In the genomic region with DNA sequence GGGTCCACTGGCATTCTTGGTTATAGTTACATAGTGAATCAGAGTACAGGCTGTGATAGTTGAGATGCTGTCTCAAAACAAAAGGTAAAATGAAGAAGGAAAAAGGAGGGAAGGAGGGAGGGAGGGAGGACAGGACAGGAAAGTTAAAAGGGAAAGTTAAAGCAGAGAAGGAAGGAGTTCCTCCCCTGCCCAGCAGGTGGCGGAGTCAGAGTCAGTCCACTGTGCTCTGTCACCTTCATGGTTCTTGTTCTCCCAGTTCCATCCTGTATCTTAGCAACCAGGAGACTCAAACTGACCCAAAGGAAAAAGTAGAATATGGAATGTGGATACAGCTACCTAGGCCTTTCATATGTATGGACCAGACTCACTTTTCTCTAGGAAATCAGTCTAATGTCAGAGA, we compare ENCODE assay signal across 11 mouse cellular contexts.
DNase-seq lines count a peak whose midpoint lies in the region; TF ChIP-seq lines count a peak whose summit lies in the region.
"Had no signal": no experiment of that assay in that cellular context is flagged by ENCODE, and none has a peak within 500 bp of the region (broad histone marks: within the 10 kb centered on the region; RNA-seq: fewer than 3 reads in every experiment).

No protein-coding gene starts in this region.

- peak; percentile 57; the same call in 1 of the 2 replicates for TF ChIP-seq CTCF in lung, adult 2 months (IDR thresholded peaks at IDR 0.05; ENCODE audit: insufficient read depth, low read length)

- H3K36me3 ChIP-seq in ES-E14 (ENCODE audit: control insufficient read depth, insufficient read depth, low read length, poor library complexity, severe bottlenecking): no peaks in the 10 kb centered on the region

- H3K9ac ChIP-seq in ES-E14 (ENCODE audit: insufficient read depth, low read depth, low read length, poor library complexity, severe bottlenecking): no peak overlapping the region

- intact Hi-C loops in heart, postnatal 10 days (cut with DNase I): no loop called here

- in situ Hi-C loops in ES-E14 (cut with MboI; ENCODE audit: low sequenced_read_pairs in 2 of 2, unreplicated experiment in 2 of 2): no loop called here

- WGBS in lung, adult 2 months: 89% methylated on average over 1 of the region's 1 CpGs

- TF ChIP-seq POLR2A in lung, adult 2 months (IDR thresholded peaks at IDR 0.05; ENCODE audit: borderline replicate concordance, extremely low read depth, low read depth, low read length): no peak

- DNase-seq in heart, postnatal 10 days: peak; percentile 4 to 11
- DNase-seq in heart, adult 9 months (ENCODE audit: low spot score in 2 of 2): no peak
- no peak for DNase-seq in lung, adult 2 months
- no peak for DNase-seq in lung, adult 18-20 months
- DNase-seq in ES-E14 (ENCODE audit: low read depth, low spot score): peak; percentile 54
- DNase-seq in embryo, embryonic 11 days: peak; percentile 14
- DNase-seq in c-Kit-positive CD71-positive TER-119-positive erythroid progenitor cells, embryonic 14.5 days (ENCODE audit: low spot score): no peak
- no peak for DNase-seq in cerebellum, adult 8-10 months
- DNase-seq: left cerebral cortex, postnatal 4 days; thymus, postnatal 36 days had no signal

- H3K27ac ChIP-seq in ES-E14 (ENCODE audit: insufficient read depth, low read depth, low read length, poor library complexity, severe bottlenecking): no peak overlapping the region

- no peak overlapping the region for H3K4me3 ChIP-seq in lung, adult 2 months (replicated peaks; ENCODE audit: extremely low read depth, low read depth, low read length)
- H3K4me3 ChIP-seq in ES-E14 (ENCODE audit: insufficient read depth in 1 of 2, low read depth in 1 of 2, low read length in 2 of 2, poor library complexity in 1 of 2, severe bottlenecking in 1 of 2): no peak overlapping the region
- H3K4me3 ChIP-seq: megakaryocyte, embryonic 14.5 days had no signal

- H3K4me1 ChIP-seq in lung, adult 2 months (ENCODE audit: control insufficient read depth, insufficient read depth, low read length): no peaks in the 10 kb centered on the region
- H3K4me1 ChIP-seq in ES-E14 (ENCODE audit: control insufficient read depth in 2 of 2, insufficient read depth in 2 of 2, low read length in 2 of 2, poor library complexity in 1 of 2): peaks cover 0 to 8% of the 10 kb centered on the region in 2 experiments; a peak in 1 of 4 replicates
- H3K4me1 ChIP-seq: megakaryocyte, embryonic 14.5 days had no signal

- H3K9me3 ChIP-seq in ES-E14 (ENCODE audit: control insufficient read depth, insufficient read depth, low read depth, low read length): no peaks in the 10 kb centered on the region

TF ChIP-seq in ES-E14, 5 proteins besides CTCF, POLR2A, EP300 and RAD21:
- no peak for TF ChIP-seq HCFC1 (IDR thresholded peaks at IDR 0.05; ENCODE audit: borderline replicate concordance, insufficient read depth, low read length)
- no peak for TF ChIP-seq MAFK (IDR thresholded peaks at IDR 0.05; ENCODE audit: insufficient read depth, low read depth, low read length)
- TF ChIP-seq ZC3H11A (IDR thresholded peaks at IDR 0.05; ENCODE audit: borderline replicate concordance, low read depth, low read length): no peak

Comparison
In these comparisons a context has a peak if more than half of its experiments do, and no peak if none do; other contexts are left out.
1. DNase-seq: peak in heart, postnatal 10 days (2 of 2), ES-E14 (single experiment) and embryo, embryonic 11 days (single experiment); none in heart, adult 9 months (0 of 2), lung, adult 2 months (single experiment), lung, adult 18-20 months (0 of 2), c-Kit-positive CD71-positive TER-119-positive erythroid progenitor cells, embryonic 14.5 days (single experiment) and cerebellum, adult 8-10 months (single experiment).